Mouse (Mus musculus): ENCODE data around the gene Vmn2r98. TPM values are rescaled to one million over a fixed set of nuclear protein-coding genes. Genes with fewer than 3 reads are reported as not detected.
"Not testable (repeated sequence)": the region's sequence is repeated elsewhere in the genome, so short reads cannot be mapped to it uniquely, and the experiment has no call there.

The Vmn2r98 gene
- total RNA-seq (2015) = not detected in 2 replicates
- total RNA-seq (2017) = not detected in 2 replicates

- not testable (repeated sequence) for ATAC-seq (ENCODE audit: poor library complexity, severe bottlenecking)
Measured at GRCm38 (mm10) chr17:19053160-19053559, at the start of gene Vmn2r98. Gene Vmn2r98 (plus strand): TSS chr17:19053460.

- ATAC-seq (ENCODE audit: poor library complexity, severe bottlenecking) = not testable (repeated sequence)
Measured at GRCm38 (mm10) chr17:19031441-19031840, 21.8 kb upstream of the Vmn2r98 start.

GRCm38 (mm10) chr17:19031962-19032361 lies 21.3 kb upstream of the Vmn2r98 start:
- ATAC-seq (ENCODE audit: poor library complexity, severe bottlenecking) = no peak

GRCm38 (mm10) chr17:19032721-19033120 lies 20.5 kb upstream of the Vmn2r98 start:
- ATAC-seq (ENCODE audit: poor library complexity, severe bottlenecking) = no peak

Other genes with a start within 250 kb of the Vmn2r98 start
- gene Vmn2r97, start 139.2 kb upstream of the Vmn2r98 start, total RNA-seq (2015) = 0.09 TPM in 1 of 2 replicates, not detected in the other
- not detected in 2 replicates for gene Vmn2r97, start 139.2 kb upstream of the Vmn2r98 start, total RNA-seq (2017)